Mouse (Mus musculus): Measurements from ENCODE around the gene Per2. TPM values are rescaled to one million over a fixed set of nuclear protein-coding genes. Genes with fewer than 3 reads are reported as not detected.
A peak's percentile ranks its signal among the peaks of the same experiment; 100 is the strongest.

Per2 gene
- total RNA-seq, 1 experiment = 0.58 TPM

GRCm38 (mm10) chr1:91486165-91486564 is 27.0 kb upstream of the Per2 start:
- no peak overlapping the region for H3K9ac ChIP-seq (ENCODE audit: insufficient read depth, low read depth, low read length, poor library complexity, severe bottlenecking)
- H3K4me1 ChIP-seq (ENCODE audit: control insufficient read depth in 2 of 2, insufficient read depth in 2 of 2, low read length in 2 of 2, poor library complexity in 1 of 2) = no peaks in the 10 kb centered on the region
- TF ChIP-seq MAFK (IDR thresholded peaks at IDR 0.05; ENCODE audit: insufficient read depth, low read depth, low read length) = no peak
- no peak for TF ChIP-seq CHD2 (IDR thresholded peaks at IDR 0.05; ENCODE audit: low read depth, low read length)
- no peak for TF ChIP-seq ZC3H11A (IDR thresholded peaks at IDR 0.05; ENCODE audit: borderline replicate concordance, low read depth, low read length)
- TF ChIP-seq HCFC1 (IDR thresholded peaks at IDR 0.05; ENCODE audit: borderline replicate concordance, insufficient read depth, low read length) = no peak
- no peak for TF ChIP-seq ZNF384 (IDR thresholded peaks at IDR 0.05; ENCODE audit: low read depth, low read length)
- no peak overlapping the region for H3K4me3 ChIP-seq (ENCODE audit: insufficient read depth in 1 of 2, low read depth in 1 of 2, low read length in 2 of 2, poor library complexity in 1 of 2, severe bottlenecking in 1 of 2)
- no peaks in the 10 kb centered on the region for H3K36me3 ChIP-seq (ENCODE audit: control insufficient read depth, insufficient read depth, low read length, poor library complexity, severe bottlenecking)
- no peak for DNase-seq (ENCODE audit: low read depth, low spot score)
- in situ Hi-C loops (cut with MboI; ENCODE audit: low sequenced_read_pairs in 2 of 2, unreplicated experiment in 2 of 2) = no loop called here
- H3K9me3 ChIP-seq (ENCODE audit: control insufficient read depth, insufficient read depth, low read depth, low read length) = no peaks in the 10 kb centered on the region
- no peak overlapping the region for H3K27ac ChIP-seq (ENCODE audit: insufficient read depth, low read depth, low read length, poor library complexity, severe bottlenecking)

DNA sequence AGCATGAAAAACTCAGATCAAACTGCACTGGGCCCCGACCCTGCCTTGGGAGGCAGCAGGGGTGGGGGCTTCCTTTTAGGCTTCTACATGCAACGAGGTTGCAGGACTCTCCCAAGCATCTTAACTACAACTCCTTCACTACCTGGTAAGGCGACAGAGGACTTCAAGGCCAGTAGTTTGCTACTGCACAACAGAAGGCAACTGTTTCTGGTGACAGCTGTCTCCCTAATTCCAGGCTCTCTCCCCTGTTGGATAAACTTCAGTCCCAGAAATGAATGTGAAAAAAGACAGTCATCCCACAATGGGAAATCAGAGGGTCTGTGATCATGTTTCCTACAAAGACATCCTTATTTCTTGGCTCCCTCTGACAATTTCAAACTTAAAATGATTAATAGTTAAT is 26.3 kb upstream of the Per2 start:
- Histone ChIP-seq H3K4me1 (ENCODE audit: control insufficient read depth in 2 of 2, insufficient read depth in 2 of 2, low read length in 2 of 2, poor library complexity in 1 of 2) (no peaks in the 10 kb centered on the region), H3K36me3 (ENCODE audit: control insufficient read depth, insufficient read depth, low read length, poor library complexity, severe bottlenecking) (no peaks in the 10 kb centered on the region), H3K4me3 (ENCODE audit: insufficient read depth in 1 of 2, low read depth in 1 of 2, low read length in 2 of 2, poor library complexity in 1 of 2, severe bottlenecking in 1 of 2) (no peak overlapping the region), H3K9me3 (ENCODE audit: control insufficient read depth, insufficient read depth, low read depth, low read length) (no peaks in the 10 kb centered on the region), H3K9ac (ENCODE audit: insufficient read depth, low read depth, low read length, poor library complexity, severe bottlenecking) (no peak overlapping the region), H3K27ac (ENCODE audit: insufficient read depth, low read depth, low read length, poor library complexity, severe bottlenecking) (no peak overlapping the region)
- in situ Hi-C loops (cut with MboI; ENCODE audit: low sequenced_read_pairs in 2 of 2, unreplicated experiment in 2 of 2) = no loop called here
- TF ChIP-seq HCFC1 (IDR thresholded peaks at IDR 0.05; ENCODE audit: borderline replicate concordance, insufficient read depth, low read length) (no peak), ZC3H11A (IDR thresholded peaks at IDR 0.05; ENCODE audit: borderline replicate concordance, low read depth, low read length) (no peak), ZNF384 (IDR thresholded peaks at IDR 0.05; ENCODE audit: low read depth, low read length) (no peak), MAFK (IDR thresholded peaks at IDR 0.05; ENCODE audit: insufficient read depth, low read depth, low read length) (no peak), CHD2 (IDR thresholded peaks at IDR 0.05; ENCODE audit: low read depth, low read length) (no peak)
- no peak for DNase-seq (ENCODE audit: low read depth, low spot score)

DNA sequence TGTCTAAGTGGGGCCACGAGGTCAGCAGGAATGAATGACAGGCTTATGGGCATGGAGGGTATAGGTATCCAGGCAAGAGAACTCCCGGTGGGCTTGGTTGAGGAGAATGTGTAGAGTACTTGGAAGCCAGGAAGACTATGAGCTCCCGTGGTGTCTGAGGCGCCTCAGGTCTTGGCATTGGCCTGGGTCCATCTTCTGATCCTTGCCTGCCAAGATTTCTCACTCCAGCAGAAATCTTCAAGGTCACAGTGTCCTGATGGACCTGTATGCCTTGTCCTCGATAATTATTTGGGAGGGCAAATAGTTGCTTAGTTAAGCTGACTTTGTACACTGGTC is 24.9 kb upstream of the Per2 start:
- Histone ChIP-seq H3K9me3 (ENCODE audit: control insufficient read depth, insufficient read depth, low read depth, low read length) (no peaks in the 10 kb centered on the region), H3K27ac (ENCODE audit: insufficient read depth, low read depth, low read length, poor library complexity, severe bottlenecking) (no peak overlapping the region), H3K36me3 (ENCODE audit: control insufficient read depth, insufficient read depth, low read length, poor library complexity, severe bottlenecking) (no peaks in the 10 kb centered on the region), H3K4me1 (ENCODE audit: control insufficient read depth in 2 of 2, insufficient read depth in 2 of 2, low read length in 2 of 2, poor library complexity in 1 of 2) (no peaks in the 10 kb centered on the region), H3K4me3 (ENCODE audit: insufficient read depth in 1 of 2, low read depth in 1 of 2, low read length in 2 of 2, poor library complexity in 1 of 2, severe bottlenecking in 1 of 2) (no peak overlapping the region), H3K9ac (ENCODE audit: insufficient read depth, low read depth, low read length, poor library complexity, severe bottlenecking) (no peak overlapping the region)
- in situ Hi-C loops (cut with MboI; ENCODE audit: low sequenced_read_pairs in 2 of 2, unreplicated experiment in 2 of 2) = no loop called here
- no peak for DNase-seq (ENCODE audit: low read depth, low spot score)
- TF ChIP-seq CHD2 (IDR thresholded peaks at IDR 0.05; ENCODE audit: low read depth, low read length) (no peak), MAFK (IDR thresholded peaks at IDR 0.05; ENCODE audit: insufficient read depth, low read depth, low read length) (no peak), HCFC1 (IDR thresholded peaks at IDR 0.05; ENCODE audit: borderline replicate concordance, insufficient read depth, low read length) (no peak)

DNA sequence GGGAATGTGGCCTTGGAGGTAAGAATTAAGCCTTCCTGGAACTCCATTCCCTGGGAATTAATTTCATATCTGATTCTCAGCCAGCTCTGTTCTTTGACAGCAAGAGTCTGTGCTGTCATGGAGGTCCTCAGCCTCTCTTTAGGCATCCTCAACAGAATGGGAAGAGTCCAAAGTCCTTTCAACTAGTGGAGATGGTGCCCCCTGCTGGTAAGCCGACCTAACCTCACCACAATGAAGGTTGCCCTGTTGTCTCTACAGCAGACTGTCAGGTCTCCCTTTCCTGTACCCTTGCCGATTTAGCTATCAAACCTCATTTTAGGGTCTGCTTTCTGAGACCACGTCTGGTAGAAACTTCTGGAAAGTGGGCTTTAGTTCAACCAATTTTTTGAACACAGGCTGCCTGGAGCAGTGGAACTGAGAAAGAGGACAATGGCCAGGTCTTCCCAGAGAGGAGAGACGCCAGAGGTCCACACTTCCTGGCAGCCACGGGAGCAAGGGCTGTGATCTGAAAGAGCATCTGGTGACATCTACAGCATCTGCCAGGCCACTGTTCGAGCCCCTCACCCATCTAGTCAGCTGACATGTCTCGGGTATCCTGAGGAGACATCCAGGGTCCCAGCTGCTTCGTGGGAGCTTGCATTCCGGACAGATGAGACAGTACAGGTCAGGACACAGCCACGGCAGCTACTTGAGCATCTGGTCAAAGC is 24.3 kb upstream of the Per2 start:
- no peak overlapping the region for H3K9ac ChIP-seq (ENCODE audit: insufficient read depth, low read depth, low read length, poor library complexity, severe bottlenecking)
- in situ Hi-C loops (cut with MboI; ENCODE audit: low sequenced_read_pairs in 2 of 2, unreplicated experiment in 2 of 2) = no loop called here
- TF ChIP-seq ZC3H11A (IDR thresholded peaks at IDR 0.05; ENCODE audit: borderline replicate concordance, low read depth, low read length) = peak; percentile 47; the same call in 1 of the 2 replicates
- no peak for TF ChIP-seq ZNF384 (IDR thresholded peaks at IDR 0.05; ENCODE audit: low read depth, low read length)
- H3K4me1 ChIP-seq (ENCODE audit: control insufficient read depth in 2 of 2, insufficient read depth in 2 of 2, low read length in 2 of 2, poor library complexity in 1 of 2) = no peaks in the 10 kb centered on the region
- no peak overlapping the region for H3K27ac ChIP-seq (ENCODE audit: insufficient read depth, low read depth, low read length, poor library complexity, severe bottlenecking)
- H3K4me3 ChIP-seq (ENCODE audit: insufficient read depth in 1 of 2, low read depth in 1 of 2, low read length in 2 of 2, poor library complexity in 1 of 2, severe bottlenecking in 1 of 2) = no peak overlapping the region
- no peaks in the 10 kb centered on the region for H3K9me3 ChIP-seq (ENCODE audit: control insufficient read depth, insufficient read depth, low read depth, low read length)
- H3K36me3 ChIP-seq (ENCODE audit: control insufficient read depth, insufficient read depth, low read length, poor library complexity, severe bottlenecking) = no peaks in the 10 kb centered on the region
- peak; percentile 64 for DNase-seq (ENCODE audit: low read depth, low spot score)

GRCm38 (mm10) chr1:91482616-91483211 is 23.6 kb upstream of the Per2 start:
- DNase-seq (ENCODE audit: low read depth, low spot score) = no peak
- TF ChIP-seq ZNF384 (IDR thresholded peaks at IDR 0.05; ENCODE audit: low read depth, low read length) = no peak
- TF ChIP-seq MAFK (IDR thresholded peaks at IDR 0.05; ENCODE audit: insufficient read depth, low read depth, low read length) = no peak
- TF ChIP-seq HCFC1 (IDR thresholded peaks at IDR 0.05; ENCODE audit: borderline replicate concordance, insufficient read depth, low read length) = no peak
- TF ChIP-seq CHD2 (IDR thresholded peaks at IDR 0.05; ENCODE audit: low read depth, low read length) = no peak
- no peak for TF ChIP-seq ZC3H11A (IDR thresholded peaks at IDR 0.05; ENCODE audit: borderline replicate concordance, low read depth, low read length)
- H3K9ac ChIP-seq (ENCODE audit: insufficient read depth, low read depth, low read length, poor library complexity, severe bottlenecking) = no peak overlapping the region
- H3K36me3 ChIP-seq (ENCODE audit: control insufficient read depth, insufficient read depth, low read length, poor library complexity, severe bottlenecking) = no peaks in the 10 kb centered on the region
- no peak overlapping the region for H3K4me3 ChIP-seq (ENCODE audit: insufficient read depth in 1 of 2, low read depth in 1 of 2, low read length in 2 of 2, poor library complexity in 1 of 2, severe bottlenecking in 1 of 2)
- no peaks in the 10 kb centered on the region for H3K4me1 ChIP-seq (ENCODE audit: control insufficient read depth in 2 of 2, insufficient read depth in 2 of 2, low read length in 2 of 2, poor library complexity in 1 of 2)
- no peaks in the 10 kb centered on the region for H3K9me3 ChIP-seq (ENCODE audit: control insufficient read depth, insufficient read depth, low read depth, low read length)
- no peak overlapping the region for H3K27ac ChIP-seq (ENCODE audit: insufficient read depth, low read depth, low read length, poor library complexity, severe bottlenecking)
- in situ Hi-C loops (cut with MboI; ENCODE audit: low sequenced_read_pairs in 2 of 2, unreplicated experiment in 2 of 2) = no loop called here
